In the genomic region with DNA sequence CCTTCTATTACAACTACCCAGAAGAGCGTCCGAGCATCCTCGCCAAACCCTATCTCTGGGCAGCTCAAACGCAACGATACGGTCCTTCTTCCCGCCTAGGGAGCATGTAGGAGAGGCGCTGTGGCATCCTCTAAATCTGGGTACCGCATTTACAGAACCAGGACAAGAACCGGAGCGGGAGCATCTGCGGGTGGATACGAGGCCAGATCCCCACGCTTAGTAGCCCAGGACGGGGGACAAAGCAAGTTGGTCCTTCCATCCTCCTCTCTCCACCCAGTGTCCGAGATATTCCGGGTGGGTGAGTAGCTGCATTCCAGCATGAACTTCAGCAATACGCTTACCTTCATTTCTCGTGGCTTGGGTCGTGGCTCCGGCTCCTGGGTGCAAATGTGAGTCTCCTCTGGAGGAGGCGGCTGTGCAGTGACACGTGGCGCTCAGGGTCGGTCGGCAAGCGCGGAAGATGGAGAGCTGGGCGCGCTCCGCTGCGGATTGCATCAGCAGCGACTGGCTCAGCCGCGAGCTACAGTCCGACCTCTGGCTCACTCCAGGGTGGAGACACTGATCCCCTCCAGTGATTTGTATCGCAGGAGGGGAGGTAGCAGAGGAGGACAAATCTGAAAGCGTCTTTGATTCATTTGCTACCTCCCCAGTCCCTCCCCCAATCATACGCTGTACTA, we compare ENCODE assay signal across 8 mouse cellular contexts. TPM values are rescaled to one million over a fixed set of nuclear protein-coding genes. Genes with fewer than 3 reads are reported as not detected.
DNase-seq lines count a peak whose midpoint lies in the region; ATAC-seq and TF ChIP-seq lines count a peak whose summit lies in the region.

A gene (minus strand): TSS at position 637 of the 677 bp plus-strand sequence.

- 1% methylated on average over 39 of the region's 39 CpGs for WGBS in heart, adult 2 months
- under 1% methylated on average over 39 of the region's 39 CpGs for WGBS in heart, embryonic 14.5 days
- WGBS in stomach, embryonic 14.5 days = under 1% methylated on average over 39 of the region's 39 CpGs

- peak within 1 kb of the TSS; percentile 28 for H3K4me3 ChIP-seq in heart, adult 2 months
- H3K4me3 ChIP-seq in heart, embryonic 14.5 days (ENCODE audit: control insufficient read depth in 1 of 2, insufficient read depth in 1 of 2, low read depth in 1 of 2, low read length in 2 of 2) = peak within 1 kb of the TSS; percentile 32 to 52
- H3K4me3 ChIP-seq in stomach, embryonic 14.5 days (ENCODE audit: low read depth, low read length) = peak within 1 kb of the TSS; percentile 42

- peak; percentile 13 to 31 for DNase-seq in heart, adult 2 months
- DNase-seq in heart, postnatal 25 days (ENCODE audit: low spot score) = no peak
- DNase-seq in CD8-positive naive resting alpha-beta T cell, adult 2 months (ENCODE audit: low read depth in 2 of 2, low spot score in 2 of 2) = peak; percentile 3 to 25
- peak; percentile 41 to 49 for DNase-seq in cerebellum, postnatal 25 days
- peak; percentile 11 to 23 for DNase-seq in kidney, postnatal 36 days

- H3K9me3 ChIP-seq in heart, embryonic 14.5 days (ENCODE audit: control insufficient read depth, low read length) = no peaks in the 10 kb centered on the region
- H3K9me3 ChIP-seq in stomach, embryonic 14.5 days (ENCODE audit: control insufficient read depth, low read depth, low read length) = no peaks in the 10 kb centered on the region

- H3K4me2 ChIP-seq in heart, embryonic 14.5 days (ENCODE audit: low read length) = peak within 1 kb of the TSS; percentile 86
- peak within 1 kb of the TSS; percentile 89 for H3K4me2 ChIP-seq in stomach, embryonic 14.5 days (replicated peaks; ENCODE audit: low read depth, low read length)

- intact Hi-C loops in heart, adult 2 months (cut with DNase I) = no loop called here
- intact Hi-C loops in heart, postnatal 25 days (cut with DNase I) = no loop called here

- no peak for ATAC-seq in heart, embryonic 14.5 days (ENCODE audit: insufficient number of reproducible peaks, insufficient read depth, low FRiP score, low read depth)
- peak; percentile 68 for ATAC-seq in megakaryocyte progenitor cell, adult 5-6 weeks (replicated peaks; ENCODE audit: poor library complexity)
- 0 out of 2 replicates have a peak, but pooled peaks have one; percentile 67 for ATAC-seq in stomach, embryonic 14.5 days (ENCODE audit: insufficient number of reproducible peaks, insufficient read depth, low FRiP score, low read depth)

- H3K27me3 ChIP-seq in heart, adult 2 months (ENCODE audit: control insufficient read depth, insufficient read depth, low read length) = peaks cover 5% of the 10 kb centered on the region; the same call in 1 of the 2 replicates
- peaks cover 25% of the 10 kb centered on the region for H3K27me3 ChIP-seq in heart, embryonic 14.5 days (ENCODE audit: control insufficient read depth, insufficient read depth, low read length)
- 0 out of 2 replicates have a peak, but pooled peaks cover 6% of the 10 kb centered on the region for H3K27me3 ChIP-seq in stomach, embryonic 14.5 days (ENCODE audit: control insufficient read depth, insufficient read depth, low read length)

- TF ChIP-seq CTCF in heart, adult 2 months (IDR thresholded peaks at IDR 0.05) = no peak

- TF ChIP-seq EP300 in heart, adult 2 months (IDR thresholded peaks at IDR 0.05; ENCODE audit: insufficient read depth, low read depth, low read length) = no peak

- H3K79me2 ChIP-seq in heart, adult 2 months (replicated peaks; ENCODE audit: control insufficient read depth, insufficient read depth, low read length) = no peaks in the 10 kb centered on the region

- H3K4me1 ChIP-seq in heart, adult 2 months (ENCODE audit: control insufficient read depth, insufficient read depth, low read length) = peaks cover 4% of the 10 kb centered on the region
- H3K4me1 ChIP-seq in heart, embryonic 14.5 days (ENCODE audit: control insufficient read depth in 2 of 2, insufficient read depth in 2 of 2, low read length in 2 of 2) = peaks cover 7 to 10% of the 10 kb centered on the region in 2 experiments; a peak in 2 of 4 replicates
- no peaks in the 10 kb centered on the region for H3K4me1 ChIP-seq in stomach, embryonic 14.5 days (ENCODE audit: control insufficient read depth, insufficient read depth, low read length)

- no peak within 1 kb of the TSS for H3K9ac ChIP-seq in heart, adult 2 months (ENCODE audit: low read depth, low read length)
- peak within 1 kb of the TSS; percentile 3 for H3K9ac ChIP-seq in heart, embryonic 14.5 days (ENCODE audit: low read length)
- H3K9ac ChIP-seq in stomach, embryonic 14.5 days (replicated peaks; ENCODE audit: low read depth, low read length) = no peak within 1 kb of the TSS

- no peaks in the 10 kb centered on the region for H3K36me3 ChIP-seq in heart, adult 2 months (ENCODE audit: control insufficient read depth, insufficient read depth, low read length)
- H3K36me3 ChIP-seq in heart, embryonic 14.5 days (ENCODE audit: control insufficient read depth, insufficient read depth, low read length) = no peaks in the 10 kb centered on the region
- H3K36me3 ChIP-seq in stomach, embryonic 14.5 days (ENCODE audit: control insufficient read depth, insufficient read depth, low read length) = no peaks in the 10 kb centered on the region

- no peak within 1 kb of the TSS for H3K27ac ChIP-seq in heart, adult 2 months
- no peak within 1 kb of the TSS for H3K27ac ChIP-seq in heart, embryonic 14.5 days (replicated peaks in 1 of 2; ENCODE audit: control insufficient read depth in 1 of 2, insufficient read depth in 1 of 2, low read depth in 2 of 2, low read length in 2 of 2)
- H3K27ac ChIP-seq in stomach, embryonic 14.5 days (ENCODE audit: low read length) = no peak within 1 kb of the TSS

- TF ChIP-seq POLR2A in heart, adult 2 months (IDR thresholded peaks at IDR 0.05; ENCODE audit: insufficient read depth, low read depth, low read length) = no peak

RNA-seq across cellular contexts. Expression of the gene that starts here (rescaled TPM):
- 1 to 10 TPM in 1 of 2 experiments, under 1 TPM in 1; 0.86 to 1.0 TPM for total RNA-seq in heart, adult 2 months (2021)
- 0.37 and 0.73 TPM in 2 replicates for polyA plus RNA-seq in heart, adult 2 months (2012; rRNA removed)
- 1 to 10 TPM; 1.5 to 1.6 TPM for total RNA-seq in heart, postnatal 25 days (2021)
- polyA plus RNA-seq in heart, embryonic 14.5 days (2014; fragmentation: Nextera tagmentation; extraction: Ambion mirVana) = 4.6 and 6.2 TPM in 2 replicates
- 0.27 and 0.29 TPM in 2 replicates for total RNA-seq in megakaryocyte progenitor cell, adult 5-6 weeks (2015)
- total RNA-seq in megakaryocyte progenitor cell, adult 5-6 weeks (2017) = 1.1 and 1.5 TPM in 2 replicates
- polyA plus RNA-seq in stomach, embryonic 14.5 days (2014; fragmentation: Nextera tagmentation; extraction: Ambion mirVana) = 10.9 and 11.8 TPM in 2 replicates
